Mouse (Mus musculus): ENCODE results near the gene Mei1.

DNA sequence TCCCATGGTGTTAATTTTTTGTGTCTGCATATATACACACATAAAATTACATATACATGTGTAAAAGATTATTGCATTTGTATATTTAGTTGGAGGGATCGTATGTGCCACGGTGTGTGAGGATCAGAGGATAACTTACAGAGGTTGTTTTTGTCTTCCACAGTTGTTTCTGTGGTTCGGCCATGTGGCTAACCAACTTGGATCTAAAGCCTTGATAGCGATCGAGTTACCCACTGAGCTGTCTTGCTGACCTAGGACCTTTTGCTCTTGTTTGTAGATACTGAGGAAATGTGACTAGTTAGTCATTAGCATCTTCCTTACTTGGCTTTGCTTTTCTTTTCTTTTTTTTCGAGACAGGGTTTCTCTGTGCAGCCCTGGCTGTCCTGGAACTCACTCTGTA lies 86.5 kb downstream of the Mei1 start:
- TF ChIP-seq CTCF (IDR thresholded peaks at IDR 0.05) (no peak), EP300 (IDR thresholded peaks at IDR 0.05) (no peak)

Measured in lung, postnatal 0 days (tissue).